Mouse (Mus musculus) midbrain, embryonic 16.5 days (tissue): ENCODE results near the gene Gpr45. TPM values are rescaled to one million over a fixed set of nuclear protein-coding genes. Genes with fewer than 3 reads are reported as not detected.
A peak's percentile ranks its signal among the peaks of the same experiment; 100 is the strongest.

Source experiments
- ATAC-seq: fragments of 200-750 bp; cut with Nextera tagmentation; 2 replicates; pipeline ENCODE4 v1.8.0; 2017; ENCODE audit warnings: moderate TSS enrichment
- H3K27ac ChIP-seq: fragments of 300-500 bp; sonication (generic); 2 replicates; pipeline ENCODE4 v1.5.1; 2014; ENCODE audit warnings: mild to moderate bottlenecking, low read length, mixed read lengths
- H3K27me3 ChIP-seq: fragments of 300-500 bp; sonication (generic); 2 replicates; pipeline ENCODE4 v1.6.1; 2014; ENCODE audit warnings: low read depth, low read length, mixed read lengths; ENCODE audit not compliant: control insufficient read depth, insufficient read depth
- H3K36me3 ChIP-seq: fragments of 300-500 bp; sonication (generic); 2 replicates; pipeline ENCODE4 v1.6.1; 2014; ENCODE audit warnings: mild to moderate bottlenecking, low read length, moderate library complexity, mixed read lengths; ENCODE audit not compliant: control insufficient read depth, insufficient read depth
- H3K4me1 ChIP-seq: fragments of 300-500 bp; sonication (generic); 2 replicates; pipeline ENCODE4 v1.6.1; 2014; ENCODE audit warnings: mild to moderate bottlenecking, low read length, mixed read lengths; ENCODE audit not compliant: control insufficient read depth, insufficient read depth
- H3K4me2 ChIP-seq: fragments of 300-500 bp; sonication (generic); 2 replicates; pipeline ENCODE4 v1.6.1; 2014; ENCODE audit warnings: mild to moderate bottlenecking, low read length, mixed read lengths
- H3K4me3 ChIP-seq: fragments of 300-500 bp; sonication (generic); 2 replicates; pipeline ENCODE4 v1.5.1; 2014; ENCODE audit warnings: low read depth, mild to moderate bottlenecking, low read length, moderate library complexity, mixed read lengths
- H3K9ac ChIP-seq: fragments of 300-500 bp; sonication (generic); 2 replicates; pipeline ENCODE4 v1.6.1; 2014; ENCODE audit warnings: low read depth, low read length, mixed read lengths
- H3K9me3 ChIP-seq: fragments of 300-500 bp; sonication (generic); replicated peaks from 2 replicates; pipeline ENCODE4 v1.6.1; 2014; ENCODE audit warnings: mild to moderate bottlenecking, low read length, mixed read lengths; ENCODE audit not compliant: control insufficient read depth, poor library complexity, severe bottlenecking
- WGBS: fragments of 180-500 bp; shearing (Covaris S2); extraction: QIAGEN DNeasy Blood & Tissue Kit; methylation state at CpG from one replicate; pipeline ENCODE4 v1.1.7; 2014; 5-methylcytosine and 5-hydroxymethylcytosine counted together
- polyA plus RNA-seq: library from polyadenylated mRNA; unstranded; fragments of >200 nt; fragmentation: Nextera tagmentation; extraction: Ambion mirVana; gene quantifications from 2 replicates; pipeline ENCODE4 v1.2.1, GENCODE M21; 2015

Gpr45 gene
- polyA plus RNA-seq = 15.0 and 16.6 TPM in 2 replicates

- peak within 1 kb of the TSS; percentile 62 for H3K4me2 ChIP-seq
- H3K4me3 ChIP-seq = peak within 1 kb of the TSS; percentile 88
- H3K36me3 ChIP-seq = no peaks in the 10 kb centered on the region
- H3K9ac ChIP-seq = peak within 1 kb of the TSS; percentile 97
- peak within 1 kb of the TSS; percentile 92 for H3K27ac ChIP-seq
- peak; percentile 90 for ATAC-seq
- H3K27me3 ChIP-seq = no peaks in the 10 kb centered on the region
- WGBS = 0% methylated on average over 36 of the region's 71 CpGs
- H3K9me3 ChIP-seq = no peaks in the 10 kb centered on the region
- peaks cover 9% of the 10 kb centered on the region for H3K4me1 ChIP-seq
These were observed at the start of gene Gpr45 for GRCm38 (mm10) chr1:42952734-42953481. Gene Gpr45 (plus strand): TSS chr1:42952872.

DNA sequence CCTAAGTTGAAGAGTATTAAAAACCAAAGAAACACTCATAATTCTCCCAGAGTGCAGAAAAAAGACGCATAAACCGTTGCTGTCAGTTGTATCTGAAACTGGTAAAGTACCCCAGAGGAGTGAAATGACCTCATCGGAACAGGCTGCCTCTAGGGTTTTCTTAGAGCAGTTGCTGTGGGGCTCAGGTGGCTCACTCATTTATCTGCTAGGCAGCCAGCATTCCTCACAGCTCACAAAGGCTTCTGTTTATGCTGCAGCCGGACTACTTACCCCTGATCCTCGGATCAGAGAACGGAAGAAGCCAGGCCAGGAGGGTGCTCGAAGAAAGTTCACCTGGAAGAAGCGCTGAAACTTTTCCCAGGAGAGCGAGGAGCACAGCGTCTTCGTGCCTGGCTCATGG, 47.5 kb upstream of the Gpr45 start:
- ATAC-seq = no peak
- Histone ChIP-seq H3K27me3 (no peaks in the 10 kb centered on the region), H3K4me3 (no peak overlapping the region), H3K36me3 (peaks cover 6% of the 10 kb centered on the region; the same call in 1 of the 2 replicates), H3K4me2 (no peak overlapping the region), H3K4me1 (no peaks in the 10 kb centered on the region), H3K27ac (no peak overlapping the region), H3K9ac (no peak overlapping the region), H3K9me3 (no peaks in the 10 kb centered on the region)
- 79% methylated on average over 11 of the region's 11 CpGs for WGBS

DNA sequence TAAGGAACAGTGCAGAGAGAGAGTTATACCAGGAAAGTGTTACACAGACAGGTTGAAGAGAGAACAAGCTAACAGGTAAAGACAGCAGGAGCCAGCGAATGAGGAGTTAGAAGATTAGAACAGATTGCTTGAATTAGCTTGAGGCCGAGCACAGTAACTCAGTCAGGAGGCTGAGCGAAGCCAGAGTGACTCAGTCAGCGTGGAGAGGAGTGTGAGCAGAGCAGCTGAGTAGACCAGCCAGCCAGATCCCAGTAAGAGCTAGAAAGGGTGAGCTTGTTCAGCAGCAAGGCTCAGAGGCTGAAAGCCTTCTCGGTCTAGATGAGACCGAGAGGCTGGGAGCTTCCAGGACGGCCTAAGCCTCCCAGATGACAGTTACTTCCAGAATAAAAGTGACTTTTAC, 46.0 kb upstream of the Gpr45 start:
- Histone ChIP-seq H3K36me3 (no peaks in the 10 kb centered on the region), H3K27ac (no peak overlapping the region), H3K9ac (no peak overlapping the region), H3K9me3 (no peaks in the 10 kb centered on the region), H3K4me1 (no peaks in the 10 kb centered on the region), H3K4me3 (no peak overlapping the region), H3K27me3 (no peaks in the 10 kb centered on the region), H3K4me2 (no peak overlapping the region)
- no peak for ATAC-seq
- WGBS = 78% methylated on average over 7 of the region's 7 CpGs

GRCm38 (mm10) chr1:42907153-42907552, 45.5 kb upstream of the Gpr45 start:
- H3K4me3 ChIP-seq = no peak overlapping the region
- WGBS = 40% methylated on average over 4 of the region's 4 CpGs
- H3K9me3 ChIP-seq = no peaks in the 10 kb centered on the region
- H3K27ac ChIP-seq = no peak overlapping the region
- no peak overlapping the region for H3K9ac ChIP-seq
- ATAC-seq = no peak
- H3K4me2 ChIP-seq = no peak overlapping the region
- no peaks in the 10 kb centered on the region for H3K4me1 ChIP-seq
- no peaks in the 10 kb centered on the region for H3K27me3 ChIP-seq
- H3K36me3 ChIP-seq = no peaks in the 10 kb centered on the region

GRCm38 (mm10) chr1:42915062-42915461, 37.6 kb upstream of the Gpr45 start:
- 11% methylated on average over 4 of the region's 4 CpGs for WGBS
- H3K9me3 ChIP-seq = no peaks in the 10 kb centered on the region
- H3K4me2 ChIP-seq = no peak overlapping the region
- no peaks in the 10 kb centered on the region for H3K4me1 ChIP-seq
- H3K36me3 ChIP-seq = no peaks in the 10 kb centered on the region
- H3K27ac ChIP-seq = no peak overlapping the region
- H3K4me3 ChIP-seq = no peak overlapping the region
- H3K9ac ChIP-seq = no peak overlapping the region
- no peaks in the 10 kb centered on the region; the same call in 1 of the 2 replicates for H3K27me3 ChIP-seq
- peak; percentile 91 for ATAC-seq

GRCm38 (mm10) chr1:42916719-42917118, 36.0 kb upstream of the Gpr45 start:
- Histone ChIP-seq H3K27ac (no peak overlapping the region), H3K9me3 (no peaks in the 10 kb centered on the region), H3K4me2 (no peak overlapping the region), H3K4me1 (no peaks in the 10 kb centered on the region), H3K4me3 (no peak overlapping the region), H3K9ac (no peak overlapping the region), H3K36me3 (no peaks in the 10 kb centered on the region), H3K27me3 (no peaks in the 10 kb centered on the region; the same call in 1 of the 2 replicates)
- no peak for ATAC-seq
- 82% methylated on average over 7 of the region's 7 CpGs for WGBS

DNA sequence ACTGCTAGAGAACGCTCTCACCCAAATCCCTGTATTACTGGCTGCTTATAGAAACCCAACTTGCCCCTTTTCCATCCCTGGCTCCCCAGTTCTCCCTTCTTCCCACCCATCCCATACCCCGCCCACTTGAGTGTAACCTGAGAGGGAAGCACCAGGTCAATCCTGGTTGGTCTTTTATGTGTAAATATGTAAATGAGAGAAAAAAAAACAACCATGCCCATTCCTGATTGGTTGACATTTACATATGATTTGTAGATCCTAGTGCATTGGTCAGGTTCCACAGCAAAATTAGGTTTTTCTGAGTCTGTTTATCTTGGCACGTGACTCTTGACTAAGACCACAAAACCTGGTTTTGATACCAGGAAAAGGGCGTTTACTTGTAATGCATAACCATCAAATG, 34.8 kb upstream of the Gpr45 start:
- no peak overlapping the region for H3K4me3 ChIP-seq
- WGBS = 25% methylated on average over 4 of the region's 4 CpGs

DNA sequence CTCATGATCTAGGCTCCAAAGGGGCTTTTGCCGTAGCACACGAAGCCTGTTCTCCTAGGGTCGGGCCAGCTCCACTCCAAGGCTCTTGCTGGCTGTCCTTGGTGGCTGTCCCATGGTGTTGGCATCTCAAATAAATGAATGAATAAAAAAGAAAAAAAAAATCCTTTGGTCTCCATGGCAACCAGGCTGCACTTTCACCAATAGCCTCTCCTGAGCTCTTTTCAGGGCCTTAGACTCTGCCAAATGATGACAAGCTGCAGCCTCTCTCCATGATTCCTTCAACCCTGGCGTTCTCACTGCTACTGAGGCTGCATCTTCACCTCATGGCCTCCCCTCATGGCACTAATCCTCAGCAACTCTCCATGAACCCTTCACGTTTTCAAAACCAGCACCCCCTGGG, 28.7 kb upstream of the Gpr45 start:
- H3K27ac ChIP-seq = peak overlapping the region; percentile 39; the same call in 1 of the 2 replicates
- WGBS = 17% methylated on average over 5 of the region's 5 CpGs
- H3K4me2 ChIP-seq = no peak overlapping the region
- H3K36me3 ChIP-seq = no peaks in the 10 kb centered on the region
- peaks cover 7% of the 10 kb centered on the region for H3K4me1 ChIP-seq
- H3K27me3 ChIP-seq = no peaks in the 10 kb centered on the region
- 0 out of 2 replicates have a peak, but pooled peaks have one; percentile 71 for ATAC-seq
- H3K9me3 ChIP-seq = no peaks in the 10 kb centered on the region
- H3K4me3 ChIP-seq = no peak overlapping the region
- no peak overlapping the region for H3K9ac ChIP-seq

More for the DNA sequence above, 34.8 kb upstream of the Gpr45 start:
- no peaks in the 10 kb centered on the region for H3K9me3 ChIP-seq
- no peak for ATAC-seq
- no peak overlapping the region for H3K4me2 ChIP-seq
- H3K9ac ChIP-seq = no peak overlapping the region
- H3K27me3 ChIP-seq = no peaks in the 10 kb centered on the region; the same call in 1 of the 2 replicates
- no peaks in the 10 kb centered on the region for H3K4me1 ChIP-seq
- no peak overlapping the region for H3K27ac ChIP-seq
- no peaks in the 10 kb centered on the region for H3K36me3 ChIP-seq

- H3K4me1 ChIP-seq = no peaks in the 10 kb centered on the region
- H3K9me3 ChIP-seq = no peaks in the 10 kb centered on the region
- WGBS = 83% methylated on average over 1 of the region's 1 CpGs
- no peak overlapping the region for H3K4me2 ChIP-seq
- no peaks in the 10 kb centered on the region for H3K36me3 ChIP-seq
- no peak overlapping the region for H3K27ac ChIP-seq
- no peak for ATAC-seq
- no peak overlapping the region; the same call in 1 of the 2 replicates for H3K9ac ChIP-seq
- H3K4me3 ChIP-seq = no peak overlapping the region
- no peaks in the 10 kb centered on the region for H3K27me3 ChIP-seq
These were observed 19.1 kb upstream of the Gpr45 start for GRCm38 (mm10) chr1:42933613-42934012.
